Mouse (Mus musculus) heart, embryonic 10.5 days (tissue): ENCODE results near the gene Stum. TPM values are rescaled to one million over a fixed set of nuclear protein-coding genes. Genes with fewer than 3 reads are reported as not detected.
"Not testable (repeated sequence)": the region's sequence is repeated elsewhere in the genome, so short reads cannot be mapped to it uniquely, and the experiment has no call there.

Experiments used
- DNase-seq: peaks from one replicate; pipeline ENCODE4 v3.0.0-alpha.2; 2017; ENCODE audit warnings: low spot score
- H3K27ac ChIP-seq: fragments of 300-500 bp; sonication (generic); 2 replicates; pipeline ENCODE4 v1.5.1; 2016; ENCODE audit warnings: mild to moderate bottlenecking
- H3K27me3 ChIP-seq: fragments of 300-500 bp; sonication (generic); 2 replicates; pipeline ENCODE4 v1.6.1; 2016; ENCODE audit warnings: mild to moderate bottlenecking; ENCODE audit not compliant: poor library complexity, insufficient read depth, severe bottlenecking
- H3K36me3 ChIP-seq: fragments of 300-500 bp; sonication (generic); 2 replicates; pipeline ENCODE4 v1.6.1; 2016; ENCODE audit warnings: mild to moderate bottlenecking, moderate library complexity
- H3K4me1 ChIP-seq: fragments of 300-500 bp; sonication (generic); 2 replicates; pipeline ENCODE4 v1.6.1; 2016; ENCODE audit warnings: mild to moderate bottlenecking
- H3K4me3 ChIP-seq: fragments of 300-500 bp; sonication (generic); 2 replicates; pipeline ENCODE4 v1.5.1; 2016; ENCODE audit warnings: mild to moderate bottlenecking, moderate library complexity
- H3K9me3 ChIP-seq: fragments of 300-500 bp; sonication (generic); 2 replicates; pipeline ENCODE4 v1.6.1; 2016; ENCODE audit warnings: mild to moderate bottlenecking, moderate library complexity
- WGBS: fragments of 180-500 bp; shearing (Covaris S2); methylation state at CpG from one replicate; pipeline ENCODE4 v1.1.7; 2016; 5-methylcytosine and 5-hydroxymethylcytosine counted together
- polyA plus RNA-seq: library from polyadenylated mRNA; unstranded; fragments of >200 nt; fragmentation: Nextera tagmentation; extraction: Ambion mirVana; gene quantifications from 2 replicates; pipeline ENCODE4 v1.2.1, GENCODE M21; 2016

The Stum gene
- polyA plus RNA-seq, 1 experiment from 2014 or later, result 0.64 TPM

DNA sequence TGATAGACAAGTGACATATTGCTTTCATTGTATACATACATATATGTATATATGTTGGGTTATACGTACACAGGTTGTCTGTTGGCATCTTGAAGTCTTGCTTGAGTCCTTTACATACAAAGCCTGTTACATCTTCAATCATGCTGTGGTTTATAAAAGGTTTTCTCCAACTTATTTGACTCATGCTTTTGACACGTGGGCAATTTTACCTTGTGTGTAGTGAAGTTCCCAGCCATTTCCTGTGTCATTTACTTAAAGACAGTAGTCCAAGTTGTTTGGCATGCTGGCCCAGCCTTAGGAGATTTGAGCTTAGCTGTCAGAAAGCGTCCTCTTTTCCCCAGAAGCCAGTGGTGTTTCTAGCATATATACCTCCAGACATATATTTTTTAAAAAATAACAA, 84.9 kb downstream of the Stum start:
- no peaks in the 10 kb centered on the region for H3K9me3 ChIP-seq
- no peaks in the 10 kb centered on the region for H3K27me3 ChIP-seq
- 76% methylated on average over 3 of the region's 3 CpGs for WGBS
- peaks cover 31% of the 10 kb centered on the region for H3K4me1 ChIP-seq
- no peaks in the 10 kb centered on the region for H3K36me3 ChIP-seq
- H3K4me3 ChIP-seq, result no peak overlapping the region
- no peak for DNase-seq
- H3K27ac ChIP-seq, result no peak overlapping the region

- 72% methylated on average over 5 of the region's 5 CpGs for WGBS
- no peak for DNase-seq
- peaks cover 26% of the 10 kb centered on the region for H3K4me1 ChIP-seq
- no peaks in the 10 kb centered on the region for H3K36me3 ChIP-seq
- no peaks in the 10 kb centered on the region for H3K27me3 ChIP-seq
- H3K4me3 ChIP-seq, result no peak overlapping the region
- no peaks in the 10 kb centered on the region for H3K9me3 ChIP-seq
- H3K27ac ChIP-seq, result no peak overlapping the region
Observed at GRCm38 (mm10) chr1:180397734-180398133, 85.6 kb downstream of the Stum start.

DNA sequence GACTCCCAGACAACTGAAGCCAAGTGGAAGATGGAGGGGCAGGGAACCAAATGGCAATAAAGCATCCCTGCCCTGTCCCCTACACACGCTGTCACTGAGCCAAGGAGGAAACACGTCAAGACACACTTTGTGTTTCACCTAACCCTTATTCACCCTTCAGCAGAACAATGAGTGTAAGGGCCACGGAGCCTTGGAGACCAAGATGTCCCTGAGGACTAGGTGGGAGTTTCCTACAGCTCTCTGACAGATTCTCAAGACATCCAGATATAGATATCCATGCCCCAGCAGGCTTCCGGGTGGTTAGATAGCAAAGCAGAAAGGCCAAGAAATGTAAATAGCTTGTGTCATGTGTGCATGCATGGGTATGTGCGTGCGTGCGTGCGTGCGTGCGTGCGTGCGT, 89.4 kb downstream of the Stum start:
- H3K4me3 ChIP-seq, result no peak overlapping the region
- H3K36me3 ChIP-seq, result no peaks in the 10 kb centered on the region
- no peaks in the 10 kb centered on the region for H3K9me3 ChIP-seq
- 85% methylated on average over 12 of the region's 12 CpGs for WGBS
- no peak for DNase-seq
- H3K4me1 ChIP-seq, result peaks cover 16% of the 10 kb centered on the region
- H3K27me3 ChIP-seq, result no peaks in the 10 kb centered on the region
- H3K27ac ChIP-seq, result no peak overlapping the region

- H3K36me3 ChIP-seq, result no peaks in the 10 kb centered on the region
- H3K4me1 ChIP-seq, result peaks cover 23% of the 10 kb centered on the region
- WGBS, result 77% methylated on average over 9 of the region's 9 CpGs
- no peak overlapping the region for H3K4me3 ChIP-seq
- no peaks in the 10 kb centered on the region for H3K9me3 ChIP-seq
- no peaks in the 10 kb centered on the region for H3K27me3 ChIP-seq
- no peak overlapping the region for H3K27ac ChIP-seq
- no peak for DNase-seq
Observed at GRCm38 (mm10) chr1:180393017-180393797, 90.1 kb downstream of the Stum start.

- no peak overlapping the region for H3K27ac ChIP-seq
- DNase-seq, result no peak
- no peaks in the 10 kb centered on the region for H3K9me3 ChIP-seq
- H3K36me3 ChIP-seq, result no peaks in the 10 kb centered on the region
- no peak overlapping the region for H3K4me3 ChIP-seq
- H3K27me3 ChIP-seq, result no peaks in the 10 kb centered on the region
- H3K4me1 ChIP-seq, result peaks cover 31% of the 10 kb centered on the region
- 77% methylated on average over 5 of the region's 5 CpGs for WGBS
Observed at GRCm38 (mm10) chr1:180392137-180392798, 91.0 kb downstream of the Stum start.

DNA sequence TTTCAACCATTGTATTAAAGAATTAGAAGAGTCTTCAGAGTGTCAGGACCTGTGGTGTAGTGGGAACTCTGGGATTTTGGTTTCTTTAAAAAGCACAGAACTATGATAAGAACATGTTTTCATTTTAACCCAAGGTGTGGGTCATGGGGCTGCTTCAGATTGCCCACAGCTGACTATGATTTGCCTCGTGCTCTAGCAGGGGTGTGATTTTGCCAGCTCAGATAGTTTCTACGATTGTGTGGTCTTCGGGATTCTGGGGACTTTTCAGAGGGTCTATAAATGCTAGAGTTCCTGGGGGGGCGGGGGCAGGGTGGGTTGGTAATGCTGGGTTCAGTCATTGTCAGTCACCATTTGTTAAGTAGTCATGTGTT, 91.7 kb downstream of the Stum start:
- H3K4me3 ChIP-seq, result no peak overlapping the region
- H3K27me3 ChIP-seq, result no peaks in the 10 kb centered on the region
- DNase-seq, result no peak
- WGBS, result 78% methylated on average over 4 of the region's 4 CpGs
- H3K27ac ChIP-seq, result no peak overlapping the region
- H3K4me1 ChIP-seq, result peaks cover 38% of the 10 kb centered on the region
- no peaks in the 10 kb centered on the region for H3K9me3 ChIP-seq
- no peaks in the 10 kb centered on the region for H3K36me3 ChIP-seq

DNA sequence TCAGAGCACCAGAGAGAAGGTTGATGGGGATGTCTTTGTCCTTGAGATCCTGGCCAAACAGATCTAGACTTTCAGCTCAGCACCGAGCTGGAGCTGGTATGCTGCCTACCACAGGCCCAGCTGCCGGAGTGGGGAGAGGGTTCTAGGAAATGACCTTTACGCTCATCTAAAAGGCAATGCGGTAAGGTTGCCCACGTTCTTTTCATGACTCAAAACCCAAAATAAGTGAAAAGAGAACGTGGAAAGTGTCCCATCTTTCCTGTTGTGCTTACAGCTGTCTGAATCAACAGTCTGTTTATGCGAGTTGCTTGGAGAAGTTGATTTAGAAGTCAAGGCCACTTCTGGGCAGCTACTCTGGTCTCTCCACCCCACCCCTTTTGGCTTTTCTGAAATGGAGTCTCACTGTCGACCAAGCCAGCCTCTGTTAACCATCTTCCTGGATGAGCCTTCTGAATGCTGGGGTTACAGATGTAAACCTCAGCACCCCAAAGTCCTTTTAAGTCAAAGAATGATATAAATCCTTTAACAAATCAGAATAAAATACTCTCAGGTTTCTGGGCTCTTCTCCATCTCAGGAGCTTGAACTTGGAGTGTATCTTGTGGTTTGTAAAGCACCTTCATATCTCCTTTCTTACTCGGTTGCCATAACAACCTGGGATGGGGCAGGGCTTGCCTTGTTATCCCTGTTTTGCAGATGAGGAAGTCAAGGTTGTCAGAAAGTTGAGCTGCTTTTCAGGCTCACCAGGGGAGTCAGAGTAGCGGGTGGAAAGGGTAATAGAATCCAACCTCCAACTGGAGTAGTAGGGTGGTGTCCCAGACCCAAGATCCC, 92.3 kb downstream of the Stum start:
- no peak for DNase-seq
- H3K9me3 ChIP-seq, result no peaks in the 10 kb centered on the region
- H3K4me1 ChIP-seq, result peaks cover 40% of the 10 kb centered on the region
- H3K4me3 ChIP-seq, result no peak overlapping the region
- H3K27me3 ChIP-seq, result no peaks in the 10 kb centered on the region
- no peak overlapping the region for H3K27ac ChIP-seq
- H3K36me3 ChIP-seq, result no peaks in the 10 kb centered on the region
- 77% methylated on average over 10 of the region's 10 CpGs for WGBS

GRCm38 (mm10) chr1:180390321-180390731, 93.0 kb downstream of the Stum start:
- 0 out of 2 replicates have a peak overlapping the region, but pooled peaks have one; percentile 29 for H3K27ac ChIP-seq

DNA sequence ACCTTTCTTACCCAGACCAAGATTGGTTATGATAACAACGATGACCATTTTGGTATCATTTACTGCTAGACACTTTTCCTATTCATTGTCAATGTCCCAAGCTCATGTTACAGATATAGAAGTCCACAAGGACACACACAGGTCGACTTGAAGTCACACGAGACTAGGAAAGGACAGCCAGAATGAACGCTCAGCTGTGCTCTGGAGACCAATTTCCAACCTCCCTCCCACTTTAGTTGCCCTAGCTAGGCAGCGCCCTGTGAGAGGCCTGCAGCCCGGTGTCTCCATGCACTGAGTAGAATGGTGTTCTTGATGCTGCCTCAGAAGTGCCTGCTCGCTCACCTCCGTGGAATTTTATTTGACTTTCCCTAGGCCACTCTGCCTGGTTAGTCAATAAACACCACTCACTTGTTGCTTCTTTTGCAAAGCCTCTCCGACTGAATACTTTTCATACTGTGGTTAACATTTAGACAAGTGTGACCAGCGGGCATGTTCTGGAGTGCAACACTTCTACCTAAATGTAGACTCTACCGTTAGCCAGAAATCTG, 94.0 kb downstream of the Stum start:
- not testable (repeated sequence) for H3K27me3 ChIP-seq, H3K4me3 ChIP-seq, H3K36me3 ChIP-seq, H3K9me3 ChIP-seq, DNase-seq
- Histone ChIP-seq H3K4me1 (peaks cover 49% of the 10 kb centered on the region), H3K27ac (peak overlapping the region; percentile 87; the same call in 1 of the 2 replicates)
- 83% methylated on average over 11 of the region's 11 CpGs for WGBS

More at GRCm38 (mm10) chr1:180390321-180390731, 93.0 kb downstream of the Stum start:
- WGBS, result 66% methylated on average over 3 of the region's 3 CpGs
- no peaks in the 10 kb centered on the region for H3K36me3 ChIP-seq
- H3K4me1 ChIP-seq, result peaks cover 41% of the 10 kb centered on the region
- H3K9me3 ChIP-seq, result no peaks in the 10 kb centered on the region
- DNase-seq, result no peak
- H3K4me3 ChIP-seq, result no peak overlapping the region
- H3K27me3 ChIP-seq, result no peaks in the 10 kb centered on the region

DNA sequence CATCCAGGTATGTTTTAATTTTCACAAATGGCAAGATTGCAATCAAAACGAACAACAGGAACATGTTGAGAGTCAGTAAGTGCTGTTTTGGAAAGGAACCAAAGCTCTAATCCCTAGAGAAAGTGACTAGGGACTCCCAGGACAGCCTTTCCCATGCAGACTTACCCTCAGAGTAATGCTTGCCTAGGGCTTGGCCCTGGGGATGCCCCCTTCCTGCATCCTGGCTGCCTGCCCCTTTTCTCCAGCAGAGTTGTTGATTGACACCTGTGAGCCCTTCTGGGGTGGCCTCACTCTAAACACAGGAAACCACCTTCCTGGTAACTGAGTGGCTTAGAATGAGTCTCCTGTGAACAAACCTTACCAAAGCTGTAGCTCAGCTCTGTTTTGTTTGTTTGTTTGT, 94.8 kb downstream of the Stum start:
- Histone ChIP-seq H3K9me3 (no peaks in the 10 kb centered on the region), H3K4me1 (peaks cover 47% of the 10 kb centered on the region), H3K27ac (peak overlapping the region; percentile 87), H3K4me3 (no peak overlapping the region), H3K27me3 (no peaks in the 10 kb centered on the region), H3K36me3 (no peaks in the 10 kb centered on the region)
- no peak for DNase-seq
- WGBS, result 21% methylated on average over 1 of the region's 1 CpGs

GRCm38 (mm10) chr1:180387750-180388480, 95.4 kb downstream of the Stum start:
- Histone ChIP-seq H3K4me3 (peak overlapping the region; percentile 60), H3K27me3 (no peaks in the 10 kb centered on the region), H3K36me3 (no peaks in the 10 kb centered on the region), H3K4me1 (peaks cover 46% of the 10 kb centered on the region), H3K27ac (peak overlapping the region; percentile 87), H3K9me3 (no peaks in the 10 kb centered on the region)
- 10% methylated on average over 11 of the region's 11 CpGs for WGBS
- DNase-seq, result no peak
